Comparison of ENCODE assay signal across 9 mouse cellular contexts in the genomic region with DNA sequence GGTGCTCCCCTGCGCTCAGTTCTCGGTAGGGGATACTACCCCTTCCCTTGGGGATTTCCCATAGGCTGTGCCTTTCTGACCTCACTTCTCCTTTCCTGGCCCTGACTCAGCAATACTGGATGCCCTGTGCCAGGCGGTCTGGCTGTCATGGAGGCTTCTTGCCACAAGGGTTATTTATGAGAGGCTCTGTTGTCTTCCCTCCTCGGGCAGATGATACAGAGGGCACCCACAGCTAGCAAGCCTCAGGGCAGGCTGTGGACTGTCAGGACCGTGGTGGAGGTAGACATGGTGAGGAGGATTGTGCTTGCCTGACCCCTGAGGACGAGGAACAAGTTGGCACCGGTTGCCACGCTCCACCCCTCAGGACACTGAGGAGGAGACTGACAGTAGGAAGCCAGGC. TPM values are rescaled to one million over a fixed set of nuclear protein-coding genes. Genes with fewer than 3 reads are reported as not detected.
DNase-seq lines count a peak whose midpoint lies in the region; ATAC-seq and TF ChIP-seq lines count a peak whose summit lies in the region.
"Had no signal": no experiment of that assay in that cellular context is flagged by ENCODE, and none has a peak within 500 bp of the region (broad histone marks: within the 10 kb centered on the region; RNA-seq: fewer than 3 reads in every experiment).

No protein-coding gene starts in this region.

- H3K27me3 ChIP-seq in heart, embryonic 11.5 days (ENCODE audit: control insufficient read depth, insufficient read depth, low read length), result no peaks in the 10 kb centered on the region
- H3K27me3 ChIP-seq in stomach, postnatal 0 days (ENCODE audit: control insufficient read depth, insufficient read depth, low read length), result no peaks in the 10 kb centered on the region
- H3K27me3 ChIP-seq: heart, embryonic 13.5 days had no signal

- no peak overlapping the region for H3K27ac ChIP-seq in heart, embryonic 11.5 days (ENCODE audit: low read depth, low read length)
- peak overlapping the region; percentile 40 for H3K27ac ChIP-seq in stomach, postnatal 0 days (replicated peaks)
- H3K27ac ChIP-seq: heart, embryonic 13.5 days had no signal

- no peak for TF ChIP-seq EP300 in stomach, postnatal 0 days (optimal IDR thresholded peaks at IDR 0.05)

- no peaks in the 10 kb centered on the region for H3K9me3 ChIP-seq in heart, embryonic 11.5 days (replicated peaks; ENCODE audit: control insufficient read depth, low read length)
- H3K9me3 ChIP-seq in stomach, postnatal 0 days (ENCODE audit: control insufficient read depth, low read length), result no peaks in the 10 kb centered on the region
- H3K9me3 ChIP-seq: heart, embryonic 13.5 days had no signal

- peaks cover 38% of the 10 kb centered on the region for H3K4me1 ChIP-seq in heart, embryonic 11.5 days (ENCODE audit: control insufficient read depth, insufficient read depth, low read length)
- H3K4me1 ChIP-seq in stomach, postnatal 0 days (replicated peaks; ENCODE audit: control insufficient read depth, insufficient read depth), result peaks cover 7% of the 10 kb centered on the region; the same call in 1 of the 2 replicates

- H3K36me3 ChIP-seq in heart, embryonic 11.5 days (ENCODE audit: control insufficient read depth, insufficient read depth, low read length), result no peaks in the 10 kb centered on the region
- no peaks in the 10 kb centered on the region for H3K36me3 ChIP-seq in stomach, postnatal 0 days (ENCODE audit: control insufficient read depth, insufficient read depth, low read length)

- no peak for ATAC-seq in heart, embryonic 11.5 days (replicated peaks; ENCODE audit: insufficient number of reproducible peaks, low FRiP score, low TSS enrichment)
- peak; percentile 9; the same call in 1 of the 2 replicates for ATAC-seq in stomach, postnatal 0 days (ENCODE audit: low FRiP score, low TSS enrichment)

- peak; percentile 60 to 78 for DNase-seq in heart, adult 18-20 months
- DNase-seq in 416B (ENCODE audit: low read depth), result peak; percentile 59
- DNase-seq in adipocyte (ENCODE audit: low spot score), result peak; percentile 10
- peak; percentile 80 for DNase-seq in layer of hippocampus, adult 9-11 months
- peak; percentile 52 for DNase-seq in stomach, postnatal 0 days (ENCODE audit: low spot score)
- DNase-seq in testis, postnatal 14 days (ENCODE audit: low spot score), result no peak
- DNase-seq in left cerebral cortex, postnatal 4 days, result no peak

- WGBS in heart, embryonic 11.5 days (ENCODE audit: insufficient replicate concordance), result 69% methylated on average over 8 of the region's 8 CpGs
- WGBS in stomach, postnatal 0 days, result 55% methylated on average over 8 of the region's 8 CpGs

- intact Hi-C loops in left cerebral cortex, postnatal 4 days (cut with DNase I), result no loop called here

- no peak overlapping the region for H3K9ac ChIP-seq in heart, embryonic 11.5 days (ENCODE audit: low read depth, low read length)
- no peak overlapping the region for H3K9ac ChIP-seq in stomach, postnatal 0 days (ENCODE audit: low read length)
- H3K9ac ChIP-seq: heart, embryonic 13.5 days had no signal

- TF ChIP-seq CTCF in stomach, postnatal 0 days (IDR thresholded peaks at IDR 0.05; ENCODE audit: low read depth), result peak; percentile 36

- H3K4me2 ChIP-seq in heart, embryonic 11.5 days, result no peak overlapping the region
- no peak overlapping the region for H3K4me2 ChIP-seq in stomach, postnatal 0 days (replicated peaks; ENCODE audit: low read depth)
- H3K4me2 ChIP-seq: heart, embryonic 13.5 days had no signal

- H3K4me3 ChIP-seq in heart, embryonic 11.5 days (ENCODE audit: low read depth, low read length), result no peak overlapping the region
- no peak overlapping the region for H3K4me3 ChIP-seq in stomach, postnatal 0 days (ENCODE audit: low read depth, low read length)
- H3K4me3 ChIP-seq: heart, embryonic 13.5 days had no signal

RNA-seq across cellular contexts. Expression of gene Gm45837, which starts 28.3 kb away (rescaled TPM):
- total RNA-seq in heart, adult 18-20 months (2021), result 1 to 10 TPM; 2.6 to 3.0 TPM
- 0.89 TPM in 1 of 2 replicates, not detected in the other for polyA plus RNA-seq in heart, embryonic 11.5 days (2014; fragmentation: Nextera tagmentation; extraction: Ambion mirVana)
- 0.24 TPM in 1 of 2 replicates, not detected in the other for polyA plus RNA-seq in stomach, postnatal 0 days (2015; fragmentation: Nextera tagmentation; extraction: Ambion mirVana)
- 1 to 10 TPM in 1 of 2 experiments, not detected in 1; 6.6 TPM for total RNA-seq in left cerebral cortex, postnatal 4 days (2021)
- polyA plus RNA-seq: heart, embryonic 13.5 days had no signal

RNA-seq across cellular contexts. Expression of gene Arap1, which starts 34.5 kb away (rescaled TPM):
- total RNA-seq in heart, adult 18-20 months (2021), result 10 to 100 TPM; 31.3 to 35.1 TPM
- 15.4 and 16.0 TPM in 2 replicates for polyA plus RNA-seq in heart, embryonic 11.5 days (2014; fragmentation: Nextera tagmentation; extraction: Ambion mirVana)
- 37.2 and 44.7 TPM in 2 replicates for polyA plus RNA-seq in stomach, postnatal 0 days (2015; fragmentation: Nextera tagmentation; extraction: Ambion mirVana)
- total RNA-seq in left cerebral cortex, postnatal 4 days (2021), result 10 to 100 TPM; 21.1 to 21.9 TPM

RNA-seq across cellular contexts. Expression of gene Pde2a, which starts 39.1 kb away (rescaled TPM):
- 10 to 100 TPM; 43.4 to 49.6 TPM for total RNA-seq in heart, adult 18-20 months (2021)
- 5.8 and 5.9 TPM in 2 replicates for polyA plus RNA-seq in heart, embryonic 11.5 days (2014; fragmentation: Nextera tagmentation; extraction: Ambion mirVana)
- 9.2 and 9.5 TPM in 2 replicates for polyA plus RNA-seq in stomach, postnatal 0 days (2015; fragmentation: Nextera tagmentation; extraction: Ambion mirVana)
- total RNA-seq in left cerebral cortex, postnatal 4 days (2021), result 100 to 1,000 TPM; 173 to 179 TPM

Comparison
In these comparisons a context has a peak if more than half of its experiments do, and no peak if none do; other contexts are left out.
1. DNase-seq: peak in heart, adult 18-20 months (2 of 2), 416B (single experiment), adipocyte (single experiment), layer of hippocampus, adult 9-11 months (single experiment) and stomach, postnatal 0 days (single experiment); none in testis, postnatal 14 days (single experiment) and left cerebral cortex, postnatal 4 days (single experiment).